Mouse (Mus musculus) heart, postnatal 36 days (tissue): ENCODE data around the gene 4930579G24Rik. TPM values are rescaled to one million over a fixed set of nuclear protein-coding genes. Genes with fewer than 3 reads are reported as not detected.

Source experiments
- DNase-seq, 2 experiments: peaks; one replicate each; pipeline ENCODE4 v3.0.0; 2021 to 2022
- intact Hi-C: fragments of 180-260 bp; cut with DNase I; formaldehyde crosslinking; loops from one replicate; pipeline ENCODE4 v1.15.1; 2025
- total RNA-seq, 2 experiments: library from RNA; stranded (reverse); gene quantifications; 2 replicates each; pipeline ENCODE4 v1.2.3; 2021

4930579G24Rik gene
- 1 to 10 TPM; 2.2 to 2.6 TPM for total RNA-seq

DNA sequence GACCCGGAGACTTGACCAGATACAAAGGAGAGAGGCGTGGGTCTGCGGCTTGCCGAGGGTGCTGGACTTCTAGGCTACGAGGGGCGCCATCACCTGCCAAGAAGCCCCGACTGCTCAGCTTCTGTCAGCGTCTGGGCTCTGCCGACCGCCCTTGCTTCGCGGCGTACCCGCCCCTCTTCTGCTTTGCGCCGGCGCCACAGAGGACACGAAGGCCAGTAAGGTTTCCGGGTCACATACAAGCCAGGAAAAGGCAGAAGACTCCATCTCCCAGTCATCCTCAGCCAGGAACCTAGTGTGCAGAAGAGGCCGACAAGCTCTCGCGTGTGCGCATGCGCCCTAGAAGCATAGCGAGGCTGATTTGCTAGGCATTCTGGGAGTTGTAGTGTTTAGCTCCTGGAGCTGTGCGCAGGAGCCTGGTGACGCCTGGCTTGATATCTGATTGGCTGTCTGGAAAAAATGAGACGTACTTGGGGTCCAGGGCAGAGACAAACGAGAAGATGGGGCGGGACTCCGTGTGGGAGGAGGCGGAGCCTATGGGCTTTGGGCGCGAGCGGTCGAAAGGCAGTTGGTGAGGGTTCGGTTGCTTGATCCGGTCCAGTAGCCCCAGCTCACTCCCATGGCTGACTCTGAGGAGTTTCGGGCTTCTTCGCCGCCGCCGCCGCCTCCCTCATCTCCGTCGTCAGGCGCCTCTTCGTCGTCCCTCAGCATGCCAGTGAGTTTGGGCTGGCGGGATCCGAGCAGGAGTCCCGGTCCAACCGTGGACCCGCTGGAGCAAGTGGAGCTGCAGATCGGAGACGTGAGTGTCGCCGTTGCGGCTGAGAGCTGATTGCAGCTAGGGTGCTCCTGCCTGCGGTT, at the start of gene 4930579G24Rik:
Gene 4930579G24Rik (plus strand): TSS at position 519 of the 855 bp plus-strand sequence.
- peak; percentile 91 to 92 for DNase-seq
- intact Hi-C loops: no loop called here

DNA sequence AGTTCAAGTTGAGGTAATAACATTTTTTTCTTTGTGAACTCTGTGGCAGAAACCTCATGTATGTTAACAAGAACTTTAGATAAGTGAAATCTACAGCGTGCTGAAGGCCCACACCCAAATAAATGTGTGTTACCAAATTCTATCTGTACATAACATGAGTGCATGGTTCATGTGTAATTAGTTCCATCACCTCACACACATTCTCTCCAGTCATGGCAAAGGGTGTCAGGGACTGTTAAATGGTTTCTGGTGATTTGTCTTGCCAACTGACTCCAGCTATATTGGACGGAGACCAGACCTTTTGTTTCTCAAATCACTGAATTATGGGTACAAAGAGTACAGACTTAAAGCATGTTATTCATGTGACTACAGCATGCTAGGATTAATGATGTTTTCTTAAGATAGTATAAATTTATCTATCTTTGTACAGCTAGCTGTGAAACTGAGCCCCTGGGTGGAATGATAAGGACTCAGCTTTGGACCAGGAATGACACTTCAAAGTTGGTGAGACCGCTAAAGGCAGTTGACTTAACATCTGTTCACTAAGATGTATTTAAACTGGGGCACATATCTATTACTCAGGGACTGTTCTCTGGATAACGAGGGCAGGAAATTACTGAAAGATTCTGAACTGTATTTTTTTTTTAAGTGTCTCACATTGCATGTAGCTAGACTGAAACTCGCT, 48.8 kb upstream of the 4930579G24Rik start:
- no peak for DNase-seq
- intact Hi-C loops: no loop called here

DNA sequence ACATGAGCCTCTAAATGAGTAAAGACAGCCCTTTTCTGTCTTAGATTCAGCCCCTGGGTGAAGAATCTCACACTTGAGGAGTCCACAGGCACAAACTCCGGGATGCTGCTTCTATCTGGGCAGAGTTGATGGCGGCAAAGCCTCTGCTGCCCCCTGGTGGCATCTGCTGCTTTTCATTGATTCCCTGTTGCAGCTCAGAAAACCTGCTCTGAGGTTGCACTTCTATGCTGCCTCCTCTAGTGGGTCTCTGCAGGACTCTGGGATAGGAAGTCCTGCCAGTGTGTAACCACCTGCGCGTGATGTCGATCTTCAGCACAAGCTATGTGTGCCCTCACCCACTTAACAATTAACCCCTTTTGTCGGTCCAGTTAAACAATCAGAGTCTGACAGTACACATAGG, 42.1 kb upstream of the 4930579G24Rik start:
- DNase-seq: peak; percentile 89 to 93
- intact Hi-C loops: loop anchor here (1.0 to 5.0 kb wide), 6 partner anchors 70 to 628 kb away; partner anchors contain the start of gene Rapgef2

DNA sequence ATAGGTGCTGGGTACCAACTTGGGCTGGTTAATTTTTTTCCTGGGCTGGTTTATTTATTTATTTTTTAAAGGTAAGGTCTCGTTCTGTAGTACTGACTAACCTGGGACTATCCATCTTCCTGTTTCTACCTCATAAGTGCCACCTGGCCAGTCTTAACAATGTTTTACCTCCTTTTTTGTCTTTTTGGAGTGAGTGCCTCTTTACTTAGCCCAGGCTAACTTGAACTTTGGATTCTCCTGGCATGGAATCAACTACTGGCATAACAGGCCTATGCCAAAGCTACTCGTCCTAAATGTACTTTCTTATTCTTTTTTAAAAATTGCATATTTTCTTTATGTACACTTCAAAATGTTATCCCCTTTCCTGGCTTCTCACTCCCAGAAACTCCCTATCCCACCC, 39.2 kb upstream of the 4930579G24Rik start:
- intact Hi-C loops: loop anchor here (5.0 kb wide), 3 partner anchors 72 to 302 kb away; partner anchors contain the start of gene Rapgef2
- no peak for DNase-seq

DNA sequence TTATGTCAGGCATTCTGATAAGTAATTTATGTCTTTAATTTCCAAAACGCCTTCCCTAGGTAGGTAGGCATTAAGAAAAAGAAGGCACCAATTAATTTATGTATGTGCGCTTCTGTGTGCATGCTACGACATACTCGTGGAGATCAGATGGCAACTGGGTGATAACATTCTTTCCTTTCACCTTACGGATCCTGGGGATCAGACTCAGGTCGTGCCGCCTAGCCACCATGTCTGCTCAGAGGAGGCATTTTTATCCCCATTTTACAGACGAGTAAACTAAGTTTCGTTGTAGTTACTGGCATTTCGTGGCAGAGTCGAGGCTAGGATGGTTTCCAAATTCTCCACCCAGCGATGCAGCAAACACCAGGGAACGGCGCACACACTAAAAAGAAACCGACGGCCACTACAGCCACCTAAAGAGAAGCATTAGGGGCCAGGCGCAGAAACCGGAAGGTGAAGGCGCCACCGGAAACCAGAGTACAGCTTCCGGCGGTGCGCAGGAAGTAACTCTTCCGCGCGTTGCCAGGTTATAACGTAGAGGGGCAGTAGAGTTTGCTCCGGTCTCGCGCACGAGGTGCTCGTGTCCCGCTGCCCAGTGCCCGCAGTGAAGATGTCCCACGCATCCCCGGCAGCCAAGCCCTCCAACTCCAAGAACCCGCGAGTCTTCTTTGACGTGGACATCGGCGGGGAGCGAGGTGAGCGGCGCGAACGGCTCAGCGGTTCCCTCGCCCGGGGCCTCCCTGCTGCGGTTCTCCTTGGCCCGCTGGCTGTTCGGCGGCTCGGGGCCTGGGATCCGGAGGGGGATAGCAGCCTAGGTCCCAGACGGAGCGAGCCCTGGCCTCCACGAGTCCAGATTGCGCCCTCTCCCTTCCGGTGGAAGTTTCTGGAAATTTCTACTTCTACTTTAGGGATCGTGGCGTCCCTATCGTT, 37.8 kb upstream of the 4930579G24Rik start, which contains the start of gene Ppid:
Gene Ppid (plus strand): TSS at position 480 of the 930 bp plus-strand sequence.
- peak; percentile 76 to 79 for DNase-seq
- intact Hi-C loops: no loop called here

DNA sequence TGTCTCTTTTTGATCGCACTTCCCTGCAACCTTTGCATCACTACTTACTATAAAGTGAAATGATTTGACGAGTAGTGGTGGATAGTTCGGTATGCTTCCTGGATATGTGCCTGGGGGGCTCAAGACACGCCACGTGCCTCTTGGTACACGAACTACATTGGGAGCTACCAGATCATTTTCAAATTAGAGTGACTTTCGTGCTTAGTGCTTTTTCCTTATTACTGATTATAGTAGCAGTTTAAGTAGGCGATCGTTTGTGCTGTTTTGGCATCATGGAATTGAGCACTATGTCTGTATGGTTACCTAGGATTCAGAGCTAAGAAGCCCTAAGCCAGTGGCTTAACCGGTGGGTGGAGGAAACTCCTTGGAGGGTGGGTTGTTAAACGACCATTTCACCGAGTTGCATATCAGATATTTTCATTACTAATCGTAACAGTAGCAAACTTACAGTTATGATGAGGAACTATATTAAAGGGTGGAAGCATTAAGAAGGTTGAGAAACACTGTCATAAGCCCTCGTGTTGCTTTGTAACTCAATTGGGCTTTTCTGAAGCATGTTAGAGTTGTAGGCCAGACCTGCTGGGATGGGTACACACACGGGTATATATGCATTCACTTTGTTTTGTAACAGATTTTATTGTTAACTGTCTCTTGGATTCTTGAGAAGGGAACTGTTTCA, 36.9 kb upstream of the 4930579G24Rik start:
- DNase-seq: no peak
- intact Hi-C loops: no loop called here

DNA sequence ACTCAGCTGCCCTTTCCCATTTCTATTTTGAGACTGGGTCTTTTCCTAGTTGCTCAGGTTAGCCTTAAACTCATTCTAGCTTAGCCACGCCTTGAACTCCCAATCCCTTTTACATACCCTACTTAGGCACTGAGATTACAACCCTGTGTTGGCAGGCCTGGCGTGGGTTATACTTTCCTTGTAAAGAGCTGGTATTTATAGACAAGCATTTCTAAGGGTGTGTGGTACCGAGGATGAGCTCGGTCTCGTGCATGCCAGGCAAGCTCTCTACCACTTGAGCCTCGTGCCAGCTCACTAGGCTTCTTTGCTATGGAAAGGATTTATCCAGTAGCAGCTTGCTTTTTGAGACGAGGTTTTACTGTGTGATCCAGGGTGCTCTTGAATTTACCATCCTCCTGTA, 33.4 kb upstream of the 4930579G24Rik start:
- intact Hi-C loops: no loop called here
- DNase-seq: no peak

DNA sequence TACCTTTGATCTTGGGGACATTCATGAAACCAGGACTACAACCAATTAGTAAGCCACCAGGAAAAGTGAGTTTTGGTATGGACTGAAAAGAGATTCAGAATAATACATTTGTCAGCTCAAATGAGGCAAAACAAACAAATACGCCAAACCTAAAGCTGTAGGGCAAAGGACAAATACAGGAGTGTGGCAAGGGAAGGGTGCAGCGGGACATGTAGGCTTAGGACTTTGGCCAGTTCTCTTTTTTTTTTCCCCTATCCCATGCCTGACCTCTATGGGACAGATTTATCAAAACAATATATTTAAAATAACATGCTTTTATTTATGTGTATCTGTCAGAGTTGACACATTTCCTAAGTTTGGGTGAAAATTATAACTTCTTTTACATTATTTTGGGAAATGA, 19.0 kb upstream of the 4930579G24Rik start:
- intact Hi-C loops: no loop called here
- no peak for DNase-seq

DNA sequence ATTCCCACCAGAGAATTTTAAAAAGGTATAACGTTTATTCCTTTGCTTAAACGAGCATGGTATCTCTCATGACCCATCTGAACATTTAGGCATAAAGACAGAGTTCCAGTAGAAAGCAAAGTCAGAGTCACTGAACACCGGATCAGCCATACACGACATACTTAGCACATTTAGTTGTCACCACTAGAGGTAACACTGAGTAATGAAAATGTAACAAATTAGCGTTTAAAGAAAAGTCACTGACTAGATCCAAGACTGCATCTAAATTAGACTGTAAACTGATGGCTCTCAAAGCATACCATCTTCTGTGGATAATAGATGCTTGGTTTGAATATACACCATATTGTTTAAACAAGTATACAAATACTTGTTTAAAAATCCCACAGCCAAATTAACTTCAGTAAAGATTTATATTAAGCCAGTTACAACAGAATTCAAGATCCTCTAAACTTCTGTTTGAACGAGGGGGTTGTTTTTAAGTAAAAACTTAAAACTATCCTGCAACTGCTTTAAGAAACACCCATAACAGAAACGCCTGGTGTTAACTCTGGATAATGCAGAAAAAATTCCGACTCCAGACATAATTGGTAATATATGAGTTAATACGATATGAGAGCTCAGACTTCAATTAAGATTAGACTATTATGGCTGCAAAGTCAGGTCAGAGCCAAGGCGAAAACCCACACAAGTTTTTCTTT, 1.2 kb upstream of the 4930579G24Rik start:
- no peak for DNase-seq
- intact Hi-C loops: no loop called here

DNA sequence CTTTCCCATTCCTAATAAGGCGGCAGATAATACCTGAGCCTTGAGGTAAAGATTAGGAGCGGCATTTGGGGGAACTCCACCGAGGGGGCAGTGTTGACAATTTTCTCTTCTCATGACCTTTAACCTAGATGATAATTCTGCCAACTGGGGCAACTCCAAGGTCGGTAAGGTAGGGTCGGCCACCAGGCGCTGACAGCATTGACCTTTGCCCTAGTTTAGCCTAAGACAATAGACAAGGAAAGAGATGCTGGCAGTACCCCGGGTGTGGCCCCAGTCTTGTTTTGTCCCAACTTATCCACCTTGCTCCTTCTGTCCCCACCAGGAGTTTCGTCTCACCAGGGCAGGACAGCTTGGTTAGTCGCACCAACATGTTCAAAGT, 708 bp upstream of the 4930579G24Rik start:
- intact Hi-C loops: no loop called here
- no peak for DNase-seq

DNA sequence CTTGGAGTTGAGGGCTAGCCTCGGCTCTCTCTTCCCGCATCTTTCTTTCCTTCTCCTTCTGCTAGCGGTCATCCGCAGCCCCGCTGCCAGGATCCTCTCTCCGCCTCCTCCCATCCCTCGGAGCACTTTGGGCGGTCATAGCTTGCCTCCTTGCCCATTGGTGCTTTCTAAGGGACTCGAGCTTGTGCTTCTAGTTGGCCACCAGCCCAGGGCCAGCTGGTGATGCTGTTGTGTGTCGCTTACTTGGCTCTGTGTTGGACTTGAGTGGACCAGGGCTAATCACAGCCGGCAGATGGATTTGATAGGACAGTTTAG, 494 bp downstream of the 4930579G24Rik start, which contains the start of gene Etfdh:
Gene Etfdh (minus strand): TSS at position 85 of the 315 bp plus-strand sequence.
- intact Hi-C loops: no loop called here
- DNase-seq: peak in 1 of 2 experiments; percentile 61

DNA sequence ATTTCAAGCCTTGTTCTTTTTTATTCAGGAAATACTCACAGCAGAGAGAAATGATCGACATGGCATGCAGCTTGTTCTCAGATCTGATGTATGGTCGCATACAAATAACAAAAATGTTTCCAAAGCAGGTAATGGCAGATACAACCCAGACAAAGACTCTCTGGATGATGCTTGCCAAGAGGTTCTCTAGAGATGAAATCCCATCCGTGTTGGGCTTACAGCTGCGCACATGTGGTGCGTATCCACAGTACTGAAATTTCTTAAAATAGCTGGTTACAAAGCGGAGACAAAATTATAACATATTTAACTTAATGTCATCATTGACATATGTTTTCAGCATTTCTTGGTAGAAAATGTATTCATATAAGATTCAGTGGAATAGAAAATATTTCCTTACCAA, 23.2 kb downstream of the 4930579G24Rik start:
- DNase-seq: no peak
- intact Hi-C loops: no loop called here

DNA sequence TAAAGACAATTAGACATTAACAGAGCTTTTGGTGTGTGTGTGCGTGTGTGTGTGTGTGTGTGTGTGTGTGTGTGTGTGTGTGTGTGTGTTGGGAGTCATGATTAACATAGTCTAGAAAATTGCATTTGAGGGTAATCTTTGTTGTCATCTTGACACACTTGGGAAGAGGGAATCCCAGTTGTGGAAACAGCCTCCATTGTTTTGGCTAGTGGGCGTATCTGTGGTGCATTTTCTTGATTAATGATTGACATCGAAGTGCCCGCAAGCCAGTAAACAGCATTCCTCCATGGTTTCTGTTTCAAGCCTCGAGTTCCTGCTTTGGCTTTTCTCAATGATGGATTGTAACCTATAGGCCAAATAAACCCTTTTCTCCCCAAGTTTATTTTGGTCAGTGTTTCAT, 27.8 kb downstream of the 4930579G24Rik start:
- intact Hi-C loops: no loop called here
- no peak for DNase-seq

DNA sequence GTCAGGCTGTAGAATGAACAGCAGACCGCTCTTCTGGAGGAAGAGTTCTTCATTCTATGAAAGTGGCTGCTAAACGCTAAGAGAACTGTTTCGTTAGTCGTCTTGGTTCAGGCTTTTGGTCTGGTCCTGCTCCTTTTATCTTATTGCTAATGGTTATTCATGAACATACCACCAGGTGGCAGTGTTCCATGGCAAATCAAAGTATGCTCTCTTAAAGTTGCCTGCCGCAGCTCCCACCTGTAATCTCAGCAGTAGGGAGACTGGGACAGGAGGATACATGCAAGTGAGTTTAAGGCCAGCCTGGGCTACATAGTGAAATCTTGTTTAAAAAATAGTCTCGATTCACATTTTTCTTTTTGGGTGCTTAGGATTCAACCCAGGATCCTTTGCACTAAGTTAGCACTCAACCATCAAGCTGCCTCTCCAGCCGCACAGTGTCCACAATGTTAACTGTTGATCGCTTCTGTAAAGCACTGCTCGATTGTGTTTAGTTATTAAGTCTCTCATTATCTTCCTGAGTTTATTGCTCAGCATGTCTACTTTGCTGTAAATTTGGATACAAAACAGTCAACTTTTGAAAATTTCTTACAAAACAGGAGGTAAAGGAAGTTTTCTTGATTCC, 36.0 kb downstream of the 4930579G24Rik start:
- peak; percentile 30 to 39 for DNase-seq
- intact Hi-C loops: loop anchor here (2.0 kb wide), 1 partner anchor 144 kb away; no protein-coding TSS in a partner anchor

DNA sequence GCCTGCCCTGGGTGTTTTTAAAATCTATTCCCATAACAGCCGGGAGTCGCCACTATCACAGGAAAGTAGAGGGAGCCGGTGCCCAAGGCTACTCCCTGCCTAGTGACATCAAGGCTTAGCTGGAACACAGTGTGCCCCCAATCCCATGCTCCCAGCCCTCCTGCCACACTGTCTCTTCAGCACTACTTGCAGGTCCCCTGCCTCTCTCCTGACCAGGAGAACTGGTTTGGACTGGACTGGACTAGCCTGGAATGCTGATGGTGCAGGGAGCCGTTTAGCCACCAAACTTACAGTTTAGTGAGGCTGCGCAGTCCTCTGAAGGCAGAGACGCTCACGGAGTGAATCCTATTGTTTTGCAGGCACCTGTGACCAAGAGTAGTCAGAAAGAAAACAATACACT, 41.7 kb downstream of the 4930579G24Rik start:
- intact Hi-C loops: no loop called here
- DNase-seq: no peak

DNA sequence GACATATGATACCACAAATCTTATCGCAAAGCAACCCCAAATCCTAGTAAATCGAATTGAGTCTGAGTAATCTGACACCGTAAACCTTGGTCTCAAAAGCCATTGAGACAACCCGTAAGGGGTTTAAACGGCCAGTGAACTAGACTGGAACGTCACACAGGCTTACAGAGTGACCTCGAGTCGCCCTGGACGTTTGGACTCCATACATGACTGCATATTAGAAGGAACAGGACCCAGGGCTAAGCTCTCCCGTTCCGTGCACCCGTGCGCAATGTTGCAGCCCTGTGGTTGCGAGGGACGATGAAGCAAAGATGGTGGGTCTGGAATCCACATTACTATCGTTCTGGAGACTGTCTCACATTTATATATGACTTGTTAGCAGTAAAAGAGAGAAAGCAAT, 43.3 kb downstream of the 4930579G24Rik start:
- intact Hi-C loops: no loop called here
- DNase-seq: no peak

DNA sequence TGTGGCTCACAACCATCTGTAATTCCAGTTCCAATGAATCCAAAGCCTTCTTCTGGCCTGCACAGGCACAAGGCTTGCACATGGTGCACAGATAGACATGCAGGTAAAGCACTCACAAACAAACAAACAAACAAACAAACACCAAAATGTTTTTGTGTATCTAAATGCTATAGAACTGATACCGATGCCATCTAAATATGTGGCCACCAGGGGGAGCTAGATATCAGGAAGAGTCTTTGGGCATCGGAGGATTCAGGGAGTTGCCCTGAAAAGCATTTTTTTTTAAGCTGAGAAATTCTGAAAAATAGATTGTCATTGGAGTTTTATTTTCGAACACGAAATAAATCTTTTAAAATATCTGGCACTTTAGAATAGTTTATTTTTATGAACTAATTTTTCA, 44.2 kb downstream of the 4930579G24Rik start:
- intact Hi-C loops: loop anchor here (1.0 kb wide), 2 partner anchors 71 to 136 kb away; no protein-coding TSS in a partner anchor
- peak; percentile 51 to 68 for DNase-seq

DNA sequence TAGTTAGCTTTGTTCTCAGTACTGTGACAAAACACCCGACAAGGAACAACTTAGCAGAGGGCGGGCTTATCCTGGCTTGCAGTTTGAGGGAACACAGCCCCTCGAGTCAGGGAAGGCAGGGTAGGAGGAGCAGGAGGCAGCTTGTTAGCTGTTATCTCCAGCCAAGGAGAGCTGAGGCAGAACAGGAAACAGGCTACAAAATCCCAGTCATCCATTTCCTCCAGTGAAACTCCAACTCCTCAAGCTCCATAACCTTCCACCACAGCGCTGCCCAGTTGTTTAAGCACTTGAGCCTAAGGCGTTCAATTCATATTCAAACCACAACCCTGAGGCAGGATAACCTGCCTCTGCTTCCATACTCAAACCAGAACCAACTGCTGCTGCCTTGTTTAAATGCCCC, 45.8 kb downstream of the 4930579G24Rik start:
- DNase-seq: no peak
- intact Hi-C loops: no loop called here

DNA sequence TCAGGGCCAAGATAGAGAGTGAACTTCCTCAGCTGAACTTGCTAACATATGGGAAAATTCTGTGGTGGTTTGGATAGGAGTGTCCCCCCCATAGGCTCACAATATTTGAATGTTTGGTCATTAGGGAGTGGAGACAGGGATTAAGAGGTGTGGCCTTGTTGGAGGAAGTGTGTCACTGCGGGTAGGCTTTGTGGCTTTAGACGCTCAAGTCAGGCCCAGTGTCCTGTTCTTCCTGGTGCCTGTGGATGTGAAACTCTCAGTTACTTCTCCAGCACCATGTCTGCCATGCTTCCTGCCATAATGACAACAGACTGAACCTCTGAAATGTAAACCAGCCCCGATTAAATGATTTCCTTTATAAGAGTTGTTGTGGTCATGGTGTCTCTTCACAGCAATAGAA, 47.5 kb downstream of the 4930579G24Rik start:
- no peak for DNase-seq
- intact Hi-C loops: no loop called here
